Mouse (Mus musculus): ENCODE data around the gene Tmem198. TPM values are rescaled to one million over a fixed set of nuclear protein-coding genes. Genes with fewer than 3 reads are reported as not detected.

Gene Tmem198
- total RNA-seq, 2 experiments from 2014 or later = not detected

DNA sequence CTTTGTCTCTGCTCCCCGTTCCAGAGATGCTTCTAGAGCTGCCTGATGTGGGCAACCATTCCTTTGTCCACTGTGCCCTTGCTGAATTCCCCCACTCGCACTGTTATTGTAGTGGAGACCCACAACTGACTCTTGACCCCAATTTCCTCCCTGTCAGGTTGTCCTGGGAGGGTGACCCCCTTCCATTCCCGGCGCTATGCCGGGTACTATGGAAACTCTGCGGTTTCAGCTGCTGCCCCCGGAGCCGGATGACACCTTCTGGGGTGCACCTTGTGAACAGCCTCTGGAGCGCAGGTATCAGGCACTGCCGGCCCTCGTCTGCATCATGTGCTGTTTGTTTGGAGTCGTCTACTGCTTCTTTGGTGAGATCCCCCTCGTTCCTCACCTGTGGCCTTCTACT, 704 bp downstream of the Tmem198 start:
- no peak for ATAC-seq (replicated peaks; ENCODE audit: low FRiP score, poor library complexity, severe bottlenecking)

DNA sequence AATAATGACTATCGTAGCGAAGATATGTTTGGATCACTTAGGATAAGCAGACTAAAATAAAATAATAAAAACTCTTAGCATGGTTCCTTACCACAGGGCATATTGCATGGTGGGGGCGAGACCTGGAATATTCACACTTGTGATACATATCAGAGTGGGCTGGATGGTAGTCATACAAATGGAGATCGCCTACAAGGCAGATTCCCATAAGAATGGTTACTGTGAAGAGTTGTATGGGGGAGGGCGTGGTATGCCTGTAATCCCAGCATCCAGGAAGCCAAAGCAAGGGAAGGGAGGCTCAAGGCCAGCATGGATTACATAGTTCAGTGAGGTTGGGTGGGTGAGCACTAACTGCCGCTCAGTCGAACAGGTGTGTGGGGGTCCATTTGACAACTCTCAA, 1.4 kb downstream of the Tmem198 start:
- ATAC-seq (replicated peaks; ENCODE audit: low FRiP score, poor library complexity, severe bottlenecking) = no peak

DNA sequence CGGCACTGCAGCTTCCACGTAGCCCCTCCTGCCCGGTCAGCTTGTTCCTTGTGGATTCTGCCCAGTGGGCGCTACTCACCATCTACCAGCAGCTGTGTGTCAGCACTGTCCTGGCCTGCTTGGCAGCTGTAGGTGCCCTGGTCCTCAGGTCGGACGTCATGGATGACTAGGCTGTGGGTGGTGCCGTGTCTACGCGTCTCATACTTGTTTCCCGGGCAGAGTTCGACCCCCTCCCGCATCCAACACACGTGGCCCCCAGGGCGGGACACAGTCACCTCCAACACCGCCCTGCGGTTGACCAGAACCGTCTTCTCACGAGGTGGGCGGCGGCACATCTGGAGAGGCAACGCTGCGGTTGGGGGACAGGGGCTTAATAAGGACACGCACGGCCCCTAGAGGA, 7.2 kb downstream of the Tmem198 start:
- ATAC-seq (replicated peaks; ENCODE audit: low FRiP score, poor library complexity, severe bottlenecking) = no peak

DNA sequence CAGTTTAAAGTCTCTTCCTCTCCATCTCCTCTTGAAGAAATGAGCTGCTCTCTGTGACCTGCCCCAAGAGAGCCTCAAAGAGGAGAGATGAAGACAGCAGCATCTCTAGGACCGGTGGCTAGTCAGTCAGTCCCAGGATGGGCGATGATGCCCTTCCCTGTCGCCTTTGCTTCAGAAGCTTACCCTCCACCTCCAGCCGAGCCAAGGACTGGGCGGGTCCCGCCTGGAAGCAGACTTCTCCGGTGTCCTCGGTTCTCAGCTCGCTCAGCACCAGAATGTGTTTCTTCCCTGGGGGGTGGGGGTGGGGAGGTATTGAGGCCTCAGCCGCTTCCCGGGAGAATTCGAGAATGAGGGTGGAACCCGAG, 7.7 kb downstream of the Tmem198 start:
- ATAC-seq (replicated peaks; ENCODE audit: low FRiP score, poor library complexity, severe bottlenecking) = no peak

DNA sequence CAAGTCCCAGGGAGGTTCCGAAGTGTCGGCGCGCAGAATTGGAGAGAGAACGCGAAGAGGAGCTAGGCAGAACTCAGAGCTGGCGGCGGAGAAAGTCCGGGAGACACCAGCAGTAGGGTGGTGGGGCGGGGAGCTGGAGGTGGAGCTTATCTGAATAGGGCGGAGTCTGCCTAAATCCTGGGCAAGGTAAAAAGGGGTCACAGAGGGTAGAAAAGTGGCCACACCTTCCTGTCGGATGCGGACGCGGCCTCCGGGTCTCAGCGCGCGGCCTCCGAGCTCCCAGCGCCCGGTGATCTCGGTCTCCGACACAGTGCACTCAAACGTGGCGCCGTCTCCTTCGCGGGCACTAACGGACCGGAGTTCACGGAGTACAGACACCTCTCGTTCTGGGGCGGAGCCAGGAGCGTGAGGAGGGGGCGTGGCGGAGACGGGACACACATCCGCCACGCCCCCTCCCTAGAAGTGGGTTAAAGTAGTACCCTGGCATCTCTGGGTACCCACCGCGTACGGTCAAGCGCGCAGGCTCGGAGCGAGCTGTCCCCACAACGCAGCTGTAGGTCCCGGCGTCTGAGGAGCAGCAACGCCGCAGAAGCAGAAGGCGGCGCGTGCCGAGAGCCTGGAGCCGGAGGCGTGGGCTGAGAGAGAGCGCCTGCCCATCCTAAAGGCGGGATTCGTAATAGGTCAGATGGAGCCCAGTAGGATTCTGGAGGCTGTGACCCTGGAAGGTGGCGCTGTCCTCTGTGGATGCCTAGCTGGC, 8.3 kb downstream of the Tmem198 start:
- ATAC-seq (replicated peaks; ENCODE audit: low FRiP score, poor library complexity, severe bottlenecking) = no peak

DNA sequence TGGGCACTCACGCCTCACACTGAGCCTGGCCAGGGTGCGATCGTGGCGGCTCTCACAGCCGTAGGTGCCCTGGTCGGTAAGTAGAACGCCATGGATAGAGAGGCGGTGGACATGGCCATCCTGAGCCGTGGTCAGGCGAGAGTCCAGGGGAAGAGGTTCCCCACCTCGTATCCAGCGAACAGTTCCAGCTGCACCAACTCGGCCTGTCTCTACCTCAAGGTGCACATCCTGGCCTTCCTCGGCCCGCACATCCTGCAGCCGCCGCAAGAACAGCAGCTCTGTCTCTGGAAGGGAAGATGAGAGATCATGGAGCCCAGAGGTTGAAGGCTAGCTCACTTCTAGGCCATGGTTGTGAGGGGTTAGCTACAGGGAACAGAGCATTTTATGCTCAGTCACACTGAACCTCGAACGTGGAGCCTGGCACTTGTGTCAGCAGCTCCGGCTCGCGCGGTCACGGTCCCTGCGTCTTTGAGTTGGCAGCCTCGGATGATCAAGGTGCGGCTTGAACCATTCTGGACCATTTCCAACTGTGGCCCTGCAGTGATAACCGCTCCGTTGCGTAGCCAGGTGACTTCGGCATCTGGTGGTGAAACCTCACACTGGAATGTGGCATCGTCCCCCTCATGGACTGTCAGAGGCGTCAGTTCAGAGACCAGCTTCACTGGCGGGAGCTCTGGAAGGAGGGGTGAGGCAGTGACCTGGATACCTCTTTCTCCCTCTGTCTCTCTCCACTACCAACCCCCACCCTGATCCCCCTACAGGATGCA, 11.6 kb downstream of the Tmem198 start:
- no peak for ATAC-seq (replicated peaks; ENCODE audit: low FRiP score, poor library complexity, severe bottlenecking)

DNA sequence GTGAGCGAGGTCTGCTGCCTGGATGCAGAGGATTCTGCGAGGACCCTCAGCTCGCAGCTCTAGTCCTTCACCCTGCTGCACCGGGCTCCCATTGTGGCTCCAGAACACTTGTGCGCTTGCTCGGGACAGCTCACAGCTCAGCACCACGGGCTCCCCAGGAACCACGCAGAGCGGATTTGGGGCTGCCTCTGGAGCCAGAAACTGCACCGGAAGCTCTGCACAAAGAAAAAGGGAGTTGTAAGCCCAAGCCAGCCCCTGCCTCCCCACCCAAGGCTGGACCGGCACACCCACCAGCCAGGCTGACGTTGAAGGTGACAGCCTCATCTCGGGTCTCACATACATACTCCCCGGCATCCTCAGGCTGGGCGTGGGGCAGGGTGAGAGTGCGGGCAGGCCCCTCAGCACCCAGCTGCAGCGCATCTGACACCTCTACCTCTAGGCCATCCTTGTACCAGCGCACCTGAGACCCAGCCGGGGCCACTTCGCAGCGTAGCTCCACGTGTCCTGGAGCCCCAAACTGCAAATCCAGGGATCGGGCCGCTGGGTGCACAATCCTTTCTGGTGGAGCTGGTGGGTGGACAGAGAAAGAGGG, 13.3 kb downstream of the Tmem198 start:
- no peak for ATAC-seq (replicated peaks; ENCODE audit: low FRiP score, poor library complexity, severe bottlenecking)

DNA sequence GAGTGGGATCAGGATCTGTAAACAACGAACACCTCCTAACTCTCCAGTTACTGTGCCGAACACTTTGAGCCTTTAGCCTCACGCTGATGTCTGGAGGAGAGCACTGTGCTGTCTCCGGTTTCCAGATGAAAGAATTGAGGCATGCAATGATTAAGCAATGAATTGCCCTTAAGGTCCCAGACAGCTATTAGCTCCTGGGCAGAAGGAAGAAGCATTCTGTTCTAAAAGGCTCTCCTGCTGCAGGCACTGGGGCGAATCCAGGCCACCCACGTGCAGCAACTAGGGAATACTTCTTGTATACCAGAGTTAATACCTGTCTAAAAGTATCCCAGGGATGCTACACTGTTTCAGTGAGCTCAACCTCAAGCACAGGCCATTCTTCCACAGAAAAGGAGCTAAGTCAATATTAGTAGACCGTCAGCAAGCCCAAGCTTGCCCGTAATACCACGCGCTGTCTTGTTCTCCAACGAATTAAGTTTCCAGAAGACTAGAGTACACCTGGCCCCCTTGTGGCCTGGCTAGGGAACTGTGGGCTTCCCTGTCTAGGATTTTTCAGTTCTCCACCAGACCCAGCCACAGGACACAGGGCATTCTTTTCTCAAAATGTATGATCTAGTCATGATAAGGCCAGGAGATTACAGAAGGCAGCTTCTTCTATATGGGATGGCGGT, 15.7 kb downstream of the Tmem198 start:
- ATAC-seq (replicated peaks; ENCODE audit: low FRiP score, poor library complexity, severe bottlenecking) = no peak

DNA sequence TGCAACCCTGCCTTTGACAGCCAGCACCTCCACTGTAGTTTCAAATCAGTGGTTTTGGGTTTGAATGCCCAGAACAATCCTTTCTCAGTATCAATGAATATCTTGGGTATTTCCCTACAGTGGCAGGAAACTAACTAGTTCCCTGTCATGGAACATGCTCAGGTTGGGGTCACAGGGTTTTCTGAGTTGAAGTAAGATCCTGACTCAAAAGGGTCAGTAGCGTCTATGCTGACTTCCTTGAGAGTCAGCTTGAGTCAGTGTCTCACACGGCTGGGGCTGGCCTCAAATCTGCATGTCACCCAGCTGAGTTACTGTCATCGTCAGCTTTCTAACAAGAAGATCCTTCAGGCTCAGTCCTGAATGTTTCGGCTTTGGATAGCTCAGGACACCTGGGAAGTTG, 19.6 kb downstream of the Tmem198 start:
- ATAC-seq (replicated peaks; ENCODE audit: low FRiP score, poor library complexity, severe bottlenecking) = no peak

DNA sequence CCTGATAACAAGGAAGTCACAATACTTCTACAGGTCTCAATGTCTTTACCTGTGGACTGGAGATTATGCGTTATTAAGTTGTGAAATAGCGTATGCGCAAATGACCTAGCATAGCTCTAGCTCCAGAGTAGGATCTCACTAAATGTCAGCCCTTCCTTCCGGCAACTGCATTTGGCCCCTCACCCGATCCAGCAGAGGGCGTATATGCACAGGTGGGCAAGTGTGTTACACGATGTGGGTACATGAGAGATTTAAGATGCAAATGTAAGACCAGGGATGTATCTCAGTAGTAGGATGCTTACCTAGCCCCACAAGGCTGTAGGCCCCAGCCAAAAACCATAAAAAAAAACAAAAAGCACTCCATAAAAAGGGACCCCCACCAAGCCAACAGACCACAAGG, 20.1 kb downstream of the Tmem198 start:
- no peak for ATAC-seq (replicated peaks; ENCODE audit: low FRiP score, poor library complexity, severe bottlenecking)

DNA sequence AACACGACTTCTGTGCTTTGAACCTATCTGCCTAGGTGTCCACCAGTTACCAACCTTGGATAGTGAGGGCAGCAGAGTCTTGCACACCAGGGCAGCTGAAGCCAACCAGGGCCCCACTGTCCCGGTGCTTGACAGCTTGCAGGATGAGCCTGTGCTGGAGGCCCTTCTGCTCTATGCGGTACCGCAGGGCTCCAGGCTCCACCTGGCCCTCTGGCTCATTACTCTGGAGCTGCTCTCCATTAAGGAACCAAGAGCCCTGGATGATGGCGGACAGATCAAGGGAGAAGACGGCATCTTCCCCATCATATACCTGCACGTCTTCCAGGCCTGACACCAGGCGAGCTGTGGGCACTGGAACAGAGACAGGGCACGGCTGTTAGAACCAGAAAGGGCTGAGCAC, 22.6 kb downstream of the Tmem198 start:
- ATAC-seq (replicated peaks; ENCODE audit: low FRiP score, poor library complexity, severe bottlenecking) = no peak

DNA sequence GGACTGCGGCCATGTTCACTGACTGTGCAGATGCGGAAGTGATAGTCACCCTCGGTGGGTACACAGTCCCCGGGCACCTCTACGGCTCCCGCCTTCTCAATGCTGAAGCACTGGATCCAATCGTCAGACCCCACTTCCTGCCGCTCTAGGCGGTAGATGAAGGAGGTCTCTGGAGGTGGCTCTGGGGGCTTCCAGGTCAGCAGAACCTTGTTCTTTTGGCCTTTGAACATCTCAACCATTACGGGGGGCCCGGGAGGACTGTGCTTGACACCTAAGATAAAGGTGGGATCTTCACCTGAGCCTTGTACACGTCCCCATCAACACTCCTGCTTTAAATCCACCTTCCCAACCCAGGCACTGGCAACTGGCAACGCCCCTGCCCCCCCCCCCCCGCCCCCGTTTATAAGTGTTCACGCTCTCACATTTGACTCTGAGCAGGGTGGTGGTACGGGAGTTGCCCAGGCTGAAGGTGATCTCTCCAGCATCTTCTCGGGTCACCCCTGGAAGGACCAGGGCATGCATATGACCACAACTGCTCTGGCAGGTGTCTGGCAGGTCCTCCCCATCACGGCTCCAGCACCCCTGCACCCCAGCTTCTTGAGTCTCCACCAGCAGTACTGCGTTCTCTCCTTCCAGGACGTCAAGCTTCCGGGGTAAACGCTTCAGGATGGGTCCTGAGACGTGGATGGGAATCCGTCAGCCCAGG, 23.8 kb downstream of the Tmem198 start:
- no peak for ATAC-seq (replicated peaks; ENCODE audit: low FRiP score, poor library complexity, severe bottlenecking)

DNA sequence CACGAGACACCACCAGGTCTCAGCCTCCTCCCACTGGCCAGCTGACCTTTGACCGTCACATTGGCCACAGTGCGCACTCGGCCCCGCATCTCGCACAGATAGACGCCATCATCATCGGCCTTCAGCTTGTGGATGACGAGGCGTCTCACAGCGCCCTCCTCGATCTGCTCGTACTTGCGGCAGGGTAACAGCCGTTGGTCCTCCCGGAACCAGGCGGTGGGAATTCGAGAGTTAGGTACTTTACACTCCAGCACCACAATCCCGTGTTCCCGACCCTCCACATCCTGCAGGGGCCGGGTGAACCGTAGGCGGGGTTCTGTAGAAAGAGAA, 24.3 kb downstream of the Tmem198 start:
- no peak for ATAC-seq (replicated peaks; ENCODE audit: low FRiP score, poor library complexity, severe bottlenecking)

DNA sequence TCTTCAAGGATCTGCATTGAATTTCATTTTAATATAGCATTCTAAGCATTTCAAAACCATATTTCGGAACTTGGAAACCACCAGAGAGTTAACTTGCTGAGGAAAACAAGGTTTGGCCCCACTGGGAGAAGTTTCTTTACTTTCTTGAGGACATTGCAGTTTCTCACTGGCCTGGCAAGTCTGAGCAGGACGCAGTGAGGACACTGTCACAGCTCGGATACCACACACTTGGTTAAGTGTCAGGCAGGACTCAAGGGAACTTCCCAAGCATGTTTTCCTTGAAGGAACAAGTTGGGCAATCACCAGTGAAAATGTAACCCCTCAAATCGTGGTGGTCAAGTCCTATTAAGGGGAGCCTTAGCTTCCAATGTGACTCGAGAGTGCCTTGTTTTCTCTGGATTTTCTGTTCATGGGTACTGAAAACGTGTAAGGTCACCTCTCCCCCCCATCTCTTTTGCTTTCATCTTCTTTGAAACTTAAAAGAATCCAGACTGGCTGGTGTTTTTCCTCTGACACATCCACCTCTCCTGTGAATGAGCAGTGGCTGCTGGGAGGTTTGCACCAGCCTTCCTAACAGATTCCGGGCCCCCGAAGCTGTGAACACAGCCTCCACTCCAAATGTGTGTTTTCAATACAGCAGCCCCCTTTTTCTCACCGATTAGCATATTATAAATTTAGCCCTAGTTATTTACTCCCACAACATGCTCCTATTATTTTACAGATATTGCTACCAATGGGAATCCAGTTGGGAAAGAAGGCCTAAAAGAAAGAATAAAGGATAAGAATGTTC, 25.1 kb downstream of the Tmem198 start:
- ATAC-seq (replicated peaks; ENCODE audit: low FRiP score, poor library complexity, severe bottlenecking) = no peak

DNA sequence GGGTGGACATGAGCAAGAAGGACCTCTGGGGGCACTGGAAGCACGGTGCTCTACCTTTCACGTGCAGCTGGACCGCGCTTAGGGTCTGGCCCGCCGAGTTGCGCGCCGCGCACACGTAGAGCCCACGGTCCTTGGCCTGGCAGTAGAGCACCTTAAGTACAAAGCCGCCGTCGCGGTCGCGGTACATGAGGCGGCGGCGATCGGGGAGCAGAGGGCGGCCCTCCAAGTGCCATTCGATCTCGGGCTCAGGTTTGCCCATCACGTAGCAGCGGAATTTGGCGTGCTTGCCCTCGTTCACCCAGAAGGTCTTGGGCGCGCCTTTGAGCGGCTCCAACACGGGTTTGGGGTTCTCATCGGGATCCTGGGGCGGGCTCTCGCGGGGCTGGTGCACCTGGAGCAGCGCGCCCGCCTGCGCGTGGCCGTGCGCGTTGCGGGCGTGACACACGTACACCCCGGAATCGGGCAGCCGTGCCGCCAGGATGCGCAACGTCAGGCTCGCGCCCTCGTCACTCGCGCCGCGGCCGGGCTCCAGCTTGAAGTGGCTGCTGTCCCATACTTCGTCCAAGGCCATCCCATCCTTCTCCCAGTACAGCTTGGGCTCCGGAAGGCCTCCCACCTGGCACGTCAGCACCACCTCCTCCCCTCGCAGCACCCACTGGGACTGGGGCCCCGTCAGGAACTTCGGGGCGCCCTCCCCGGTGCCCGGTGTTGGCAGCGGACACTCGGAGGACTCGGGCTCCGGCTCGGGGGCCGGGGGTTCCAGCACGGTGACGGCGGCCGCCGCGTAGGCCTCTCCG, 26.0 kb downstream of the Tmem198 start:
- no peak for ATAC-seq (replicated peaks; ENCODE audit: low FRiP score, poor library complexity, severe bottlenecking)

DNA sequence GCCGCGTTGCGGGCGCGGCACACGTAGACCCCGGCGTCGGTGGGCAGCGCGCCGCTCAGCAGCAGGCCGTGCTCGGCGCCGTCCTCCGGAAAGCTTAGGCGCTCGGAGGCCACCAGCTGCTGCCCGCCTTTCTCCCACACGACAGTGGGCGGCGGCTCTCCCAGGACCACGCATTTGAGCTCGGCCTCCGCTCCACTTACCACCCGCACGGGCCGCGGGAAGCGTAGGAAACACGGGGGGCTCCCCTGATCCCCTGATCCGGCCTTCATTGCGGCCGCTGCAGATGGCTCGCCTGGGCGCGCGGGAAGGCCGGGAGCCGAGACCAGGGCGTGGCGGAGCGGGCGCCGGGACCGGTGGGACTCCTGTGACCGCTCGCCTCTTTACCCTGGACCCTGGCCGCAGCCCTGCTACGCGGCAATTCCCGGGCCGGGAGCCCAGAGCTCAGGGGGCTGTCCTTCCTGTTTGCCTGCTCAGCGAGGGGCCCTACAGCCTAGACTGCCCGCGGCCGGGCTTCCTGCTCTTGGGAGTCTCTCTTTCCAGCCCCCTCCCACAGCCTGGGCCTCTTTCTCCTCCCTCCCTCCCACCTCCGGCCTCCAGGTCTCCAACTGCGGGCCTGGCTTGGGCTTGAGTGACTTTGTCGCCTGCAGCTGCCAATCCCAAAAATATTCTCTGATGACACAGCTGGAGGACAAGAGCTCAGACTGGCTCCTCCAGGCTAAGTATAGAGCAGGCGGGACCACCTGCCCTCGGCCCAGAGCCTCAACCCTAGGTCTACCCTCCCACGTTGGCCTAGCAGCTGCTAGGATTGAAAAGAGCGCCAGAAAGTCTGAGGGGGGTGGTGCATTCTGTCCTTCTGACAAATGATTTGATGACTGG, 26.9 kb downstream of the Tmem198 start, which contains the start of gene Obsl1:
Gene Obsl1, minus strand, starts transcription at position 497 of the 876 bp plus-strand sequence.
- ATAC-seq (replicated peaks; ENCODE audit: low FRiP score, poor library complexity, severe bottlenecking) = no peak

DNA sequence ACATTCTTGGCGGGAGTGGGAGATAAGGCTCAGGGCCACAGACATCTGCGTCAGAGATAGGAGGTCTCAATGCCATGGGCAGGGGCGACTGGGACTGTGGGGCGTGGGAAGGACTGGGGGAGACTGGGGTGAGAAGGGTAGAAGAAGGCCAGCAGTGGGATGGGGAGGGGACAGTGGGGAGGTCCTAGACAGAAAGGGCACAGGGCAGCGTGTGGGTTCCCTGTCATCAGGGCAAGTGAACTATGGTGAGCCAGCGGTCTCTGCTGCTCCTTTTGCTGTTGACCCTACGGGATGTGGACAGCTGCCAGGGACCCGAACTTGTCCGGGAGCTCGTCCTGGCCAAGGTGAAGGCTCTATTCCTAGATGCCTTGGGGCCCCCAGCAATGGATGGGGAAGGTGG, 27.7 kb downstream of the Tmem198 start, which contains the start of gene Inha:
Gene Inha, plus strand, starts transcription at position 72 of the 400 bp plus-strand sequence.
- no peak for ATAC-seq (replicated peaks; ENCODE audit: low FRiP score, poor library complexity, severe bottlenecking)

Measured in erythroid progenitor cell, adult 5-6 weeks (primary cell).